Mouse (Mus musculus): ENCODE results near the gene Plac9b.
"Not testable (repeated sequence)": the region's sequence is repeated elsewhere in the genome, so short reads cannot be mapped to it uniquely, and the experiment has no call there.

DNA sequence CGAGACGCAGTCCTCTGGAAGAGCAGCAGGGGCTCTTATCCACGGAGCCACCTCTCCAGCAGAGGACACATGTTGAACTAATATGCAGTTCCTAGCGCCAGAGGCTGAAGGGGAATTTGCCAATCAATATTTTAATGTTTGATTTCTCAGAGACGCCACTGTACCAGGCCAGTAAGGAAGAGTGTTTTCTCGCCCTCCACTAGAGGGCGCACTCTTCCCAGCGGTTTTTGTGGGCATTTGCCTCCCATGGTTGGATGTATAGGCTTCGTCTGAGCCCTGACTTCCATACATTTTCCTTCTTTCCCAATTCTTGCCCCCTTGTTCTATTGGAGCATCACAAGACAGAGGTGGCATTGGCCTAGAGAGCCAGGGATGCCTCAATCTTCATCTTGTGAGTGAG, 4.4 kb upstream of the Plac9b start:
- TF ChIP-seq CTCF (IDR thresholded peaks at IDR 0.05; ENCODE audit: borderline replicate concordance, extremely low read depth, insufficient read depth, insufficient read length); POLR2A (IDR thresholded peaks at IDR 0.05; ENCODE audit: borderline replicate concordance, extremely low read depth, insufficient read depth, insufficient read length, poor library complexity, severe bottlenecking): not testable (repeated sequence)
